ENCODE assay signal across 20 mouse cellular contexts in genomic region chr2:33187874-33188273, GRCm38 (mm10). TPM values are rescaled to one million over a fixed set of nuclear protein-coding genes. Genes with fewer than 3 reads are reported as not detected.
DNase-seq lines count a peak whose midpoint lies in the region; ATAC-seq and TF ChIP-seq lines count a peak whose summit lies in the region.
"Had no signal": no experiment of that assay in that cellular context is flagged by ENCODE, and none has a peak within 500 bp of the region (broad histone marks: within the 10 kb centered on the region; RNA-seq: fewer than 3 reads in every experiment).

No protein-coding gene starts in this region.

- no peak overlapping the region for H3K4me2 ChIP-seq in heart, embryonic 14.5 days (ENCODE audit: low read length)
- no peak overlapping the region for H3K4me2 ChIP-seq in hindbrain, postnatal 0 days (ENCODE audit: low read depth, low read length)
- H3K4me2 ChIP-seq: hindbrain, embryonic 15.5 days; liver, embryonic 11.5 days had no signal

- WGBS in heart, embryonic 14.5 days, result 40% methylated on average over 2 of the region's 2 CpGs
- 75% methylated on average over 2 of the region's 2 CpGs for WGBS in lung, adult 2 months
- WGBS in hindbrain, postnatal 0 days, result 86% methylated on average over 2 of the region's 2 CpGs

- TF ChIP-seq CTCF in lung, adult 2 months (IDR thresholded peaks at IDR 0.05; ENCODE audit: insufficient read depth, low read length), result no peak
- no peak for TF ChIP-seq CTCF in hindbrain, postnatal 0 days (IDR thresholded peaks at IDR 0.05; ENCODE audit: low read depth)

- no peak overlapping the region for H3K4me3 ChIP-seq in heart, embryonic 14.5 days (ENCODE audit: control insufficient read depth in 1 of 2, insufficient read depth in 1 of 2, low read depth in 1 of 2, low read length in 2 of 2)
- no peak overlapping the region for H3K4me3 ChIP-seq in lung, adult 2 months (replicated peaks; ENCODE audit: extremely low read depth, low read depth, low read length)
- no peak overlapping the region for H3K4me3 ChIP-seq in hindbrain, postnatal 0 days (ENCODE audit: low read length)
- H3K4me3 ChIP-seq: erythroblast, embryonic 14.5 days; hindbrain, embryonic 15.5 days; midbrain, embryonic 10.5 days had no signal

- peaks cover 43 to 52% of the 10 kb centered on the region in 2 experiments for H3K4me1 ChIP-seq in heart, embryonic 14.5 days (ENCODE audit: control insufficient read depth in 2 of 2, insufficient read depth in 2 of 2, low read length in 2 of 2)
- no peaks in the 10 kb centered on the region for H3K4me1 ChIP-seq in lung, adult 2 months (ENCODE audit: control insufficient read depth, insufficient read depth, low read length)
- no peaks in the 10 kb centered on the region; the same call in 1 of the 2 replicates for H3K4me1 ChIP-seq in hindbrain, postnatal 0 days (ENCODE audit: insufficient read depth, low read length)

- H3K9ac ChIP-seq in heart, embryonic 14.5 days (ENCODE audit: low read length), result no peak overlapping the region
- no peak overlapping the region for H3K9ac ChIP-seq in hindbrain, postnatal 0 days (replicated peaks; ENCODE audit: low read length)
- H3K9ac ChIP-seq: hindbrain, embryonic 15.5 days had no signal

- H3K27me3 ChIP-seq in heart, embryonic 14.5 days (ENCODE audit: control insufficient read depth, insufficient read depth, low read length), result no peaks in the 10 kb centered on the region
- no peaks in the 10 kb centered on the region for H3K27me3 ChIP-seq in hindbrain, postnatal 0 days (ENCODE audit: insufficient read depth, low read length)
- H3K27me3 ChIP-seq: hindbrain, embryonic 15.5 days had no signal

- no peak for TF ChIP-seq POLR2A in lung, adult 2 months (IDR thresholded peaks at IDR 0.05; ENCODE audit: borderline replicate concordance, extremely low read depth, low read depth, low read length)

- peak overlapping the region; percentile 76 to 84 for H3K27ac ChIP-seq in heart, embryonic 14.5 days (replicated peaks in 1 of 2; ENCODE audit: control insufficient read depth in 1 of 2, insufficient read depth in 1 of 2, low read depth in 2 of 2, low read length in 2 of 2)
- H3K27ac ChIP-seq in hindbrain, postnatal 0 days, result no peak overlapping the region
- H3K27ac ChIP-seq: hindbrain, embryonic 15.5 days; macrophage had no signal

- no peak for ATAC-seq in heart, embryonic 14.5 days (ENCODE audit: insufficient number of reproducible peaks, insufficient read depth, low FRiP score, low read depth)
- ATAC-seq in hindbrain, postnatal 0 days, result no peak
- ATAC-seq: forebrain, embryonic 14.5 days; intestine, embryonic 16.5 days had no signal

- no peaks in the 10 kb centered on the region for H3K9me3 ChIP-seq in heart, embryonic 14.5 days (ENCODE audit: control insufficient read depth, low read length)
- no peaks in the 10 kb centered on the region for H3K9me3 ChIP-seq in hindbrain, postnatal 0 days (ENCODE audit: low read length)
- H3K9me3 ChIP-seq: G1E; hindbrain, embryonic 15.5 days; midbrain, embryonic 10.5 days had no signal

- H3K36me3 ChIP-seq in heart, embryonic 14.5 days (ENCODE audit: control insufficient read depth, insufficient read depth, low read length), result no peaks in the 10 kb centered on the region
- no peaks in the 10 kb centered on the region for H3K36me3 ChIP-seq in hindbrain, postnatal 0 days (ENCODE audit: insufficient read depth, low read length)
- H3K36me3 ChIP-seq: G1E; hindbrain, embryonic 15.5 days; midbrain, embryonic 10.5 days had no signal

- peak; percentile 63 for DNase-seq in adrenal gland, postnatal 14 days
- no peak for DNase-seq in adrenal gland, adult 8-10 months
- DNase-seq in heart, adult 9 months (ENCODE audit: low spot score in 2 of 2), result no peak
- peak; percentile 42 for DNase-seq in lung, postnatal 36 days
- DNase-seq in lung, adult 2 months, result no peak
- DNase-seq in thymus, postnatal 10 days (ENCODE audit: low spot score in 2 of 2), result no peak
- no peak for DNase-seq in hindbrain, postnatal 0 days (ENCODE audit: low spot score)
- DNase-seq: cerebellum, adult 9-11 months; gastrocnemius, postnatal 14 days; right cerebral cortex, postnatal 25 days; thymus, adult 2 months had no signal

RNA-seq across cellular contexts. Expression of gene Angptl2, which starts 28.0 kb away (rescaled TPM):
- total RNA-seq in adrenal gland, postnatal 14 days (2021), result 35.6 and 36.8 TPM in 2 replicates
- total RNA-seq in adrenal gland, adult 8-10 months (2022), result 10 to 100 TPM; 29.3 to 53.9 (median 37.0) TPM
- 51.4 and 58.2 TPM in 2 replicates for polyA plus RNA-seq in heart, embryonic 14.5 days (2014; fragmentation: Nextera tagmentation; extraction: Ambion mirVana)
- polyA plus RNA-seq in lung, adult 2 months (2012; rRNA removed), result 76.0 and 98.5 TPM in 2 replicates
- 16.3 and 22.0 TPM in 2 replicates for total RNA-seq in hindbrain, postnatal 0 days (2014; rRNA removed)
- 9.3 and 11.5 TPM in 2 replicates for polyA plus RNA-seq in hindbrain, postnatal 0 days (2015; fragmentation: Nextera tagmentation; extraction: Ambion mirVana)
- polyA plus RNA-seq: erythroblast, embryonic 14.5 days; G1E had no signal

RNA-seq across cellular contexts. Expression of gene Garnl3, which starts 56.4 kb away (rescaled TPM):
- 15.1 and 20.9 TPM in 2 replicates for total RNA-seq in adrenal gland, postnatal 14 days (2021)
- 10 to 100 TPM; 12.7 to 29.6 (median 19.1) TPM for total RNA-seq in adrenal gland, adult 8-10 months (2022)
- polyA plus RNA-seq in heart, embryonic 14.5 days (2014; fragmentation: Nextera tagmentation; extraction: Ambion mirVana), result 9.0 and 11.0 TPM in 2 replicates
- polyA plus RNA-seq in lung, adult 2 months (2012; rRNA removed), result 12.0 and 17.2 TPM in 2 replicates
- total RNA-seq in hindbrain, postnatal 0 days (2014; rRNA removed), result 96.9 and 105 TPM in 2 replicates
- 56.1 and 57.0 TPM in 2 replicates for polyA plus RNA-seq in hindbrain, postnatal 0 days (2015; fragmentation: Nextera tagmentation; extraction: Ambion mirVana)
- polyA plus RNA-seq: erythroblast, embryonic 14.5 days; G1E had no signal

Comparison
In these comparisons a context has a peak if more than half of its experiments do, and no peak if none do; other contexts are left out.
1. DNase-seq: peak in adrenal gland, postnatal 14 days (single experiment) and lung, postnatal 36 days (single experiment); none in adrenal gland, adult 8-10 months (single experiment), heart, adult 9 months (0 of 2), lung, adult 2 months (single experiment), thymus, postnatal 10 days (0 of 2) and hindbrain, postnatal 0 days (single experiment).